Mouse (Mus musculus): ENCODE data around the gene Lifr.

The Lifr gene

GRCm38 (mm10) chr15:7090211-7090765, at the start of gene Lifr:
Gene Lifr, plus strand, starts transcription at chr15:7090614.
- DNase-seq: no peak

GRCm38 (mm10) chr15:7044081-7044749, 46.2 kb upstream of the Lifr start:
- DNase-seq: no peak

GRCm38 (mm10) chr15:7045056-7045455, 45.4 kb upstream of the Lifr start:
- DNase-seq: no peak

- DNase-seq: no peak
These were observed 42.5 kb upstream of the Lifr start for GRCm38 (mm10) chr15:7047931-7048330.

- no peak for DNase-seq
These were observed 41.5 kb upstream of the Lifr start for GRCm38 (mm10) chr15:7048916-7049315.

- DNase-seq: no peak
These were observed 38.7 kb upstream of the Lifr start for GRCm38 (mm10) chr15:7051666-7052065.

- DNase-seq: no peak
These were observed 38.3 kb upstream of the Lifr start for GRCm38 (mm10) chr15:7052117-7052516.

GRCm38 (mm10) chr15:7056851-7057250, 33.6 kb upstream of the Lifr start:
- no peak for DNase-seq

GRCm38 (mm10) chr15:7060522-7060921, 29.9 kb upstream of the Lifr start:
- no peak for DNase-seq

GRCm38 (mm10) chr15:7061995-7062697, 28.3 kb upstream of the Lifr start:
- DNase-seq: no peak

- DNase-seq: no peak
These were observed 27.8 kb upstream of the Lifr start for GRCm38 (mm10) chr15:7062698-7063009.

GRCm38 (mm10) chr15:7063521-7064240, 26.7 kb upstream of the Lifr start:
- DNase-seq: no peak

- DNase-seq: no peak
These were observed 25.4 kb upstream of the Lifr start for GRCm38 (mm10) chr15:7064992-7065523.

GRCm38 (mm10) chr15:7065624-7066023, 24.8 kb upstream of the Lifr start:
- DNase-seq: no peak

- DNase-seq: no peak
These were observed 23.7 kb upstream of the Lifr start for GRCm38 (mm10) chr15:7066752-7067151.

- no peak for DNase-seq
These were observed 21.0 kb upstream of the Lifr start for GRCm38 (mm10) chr15:7069374-7069773.

- no peak for DNase-seq
These were observed 20.1 kb upstream of the Lifr start for GRCm38 (mm10) chr15:7070199-7070794.

GRCm38 (mm10) chr15:7073269-7073668, 17.1 kb upstream of the Lifr start:
- DNase-seq: no peak

GRCm38 (mm10) chr15:7075185-7075584, 15.2 kb upstream of the Lifr start:
- DNase-seq: no peak

- no peak for DNase-seq
These were observed 12.1 kb upstream of the Lifr start for GRCm38 (mm10) chr15:7078356-7078755.

- DNase-seq: no peak
These were observed 10.6 kb upstream of the Lifr start for GRCm38 (mm10) chr15:7079631-7080337.

- no peak for DNase-seq
These were observed 9.3 kb upstream of the Lifr start for GRCm38 (mm10) chr15:7080916-7081626.

Measured in cerebellum, postnatal 25 days (tissue).